Mouse (Mus musculus) kidney, postnatal 0 days (tissue): ENCODE data around the gene Sf3a1. TPM values are rescaled to one million over a fixed set of nuclear protein-coding genes. Genes with fewer than 3 reads are reported as not detected.
A peak's percentile ranks its signal among the peaks of the same experiment; 100 is the strongest.

Experiments
- ATAC-seq: fragments of 200-750 bp; cut with Nextera tagmentation; replicated peaks from 2 replicates; pipeline ENCODE4 v1.8.0; 2017; ENCODE audit warnings: low read depth, moderate number of reproducible peaks, moderate TSS enrichment, moderate library complexity; ENCODE audit not compliant: low FRiP score
- DNase-seq: peaks from one replicate; pipeline ENCODE4 v3.0.0-alpha.2; 2016; ENCODE audit warnings: low spot score
- H3K27ac ChIP-seq: fragments of 300-500 bp; sonication (generic); 2 replicates; pipeline ENCODE4 v1.5.1; 2014; ENCODE audit warnings: mild to moderate bottlenecking
- H3K27me3 ChIP-seq: fragments of 300-500 bp; sonication (generic); 2 replicates; pipeline ENCODE4 v1.6.1; 2014; ENCODE audit warnings: low read length, mixed read lengths; ENCODE audit not compliant: insufficient read depth
- H3K36me3 ChIP-seq: fragments of 300-500 bp; sonication (generic); 2 replicates; pipeline ENCODE4 v1.6.1; 2014; ENCODE audit warnings: low read length, mixed read lengths; ENCODE audit not compliant: insufficient read depth
- H3K4me1 ChIP-seq: fragments of 300-500 bp; sonication (generic); replicated peaks from 2 replicates; pipeline ENCODE4 v1.6.1; 2014; ENCODE audit warnings: antibody characterized with exemption, low read length, mixed read lengths; ENCODE audit not compliant: insufficient read depth
- H3K4me2 ChIP-seq: fragments of 300-500 bp; sonication (generic); 2 replicates; pipeline ENCODE4 v1.6.1; 2014; ENCODE audit warnings: mild to moderate bottlenecking, low read length, moderate library complexity, mixed read lengths
- H3K4me3 ChIP-seq: fragments of 300-500 bp; sonication (generic); replicated peaks from 2 replicates; pipeline ENCODE4 v1.5.1; 2014; ENCODE audit warnings: low read depth, low read length
- H3K9ac ChIP-seq: fragments of 300-500 bp; sonication (generic); 2 replicates; pipeline ENCODE4 v1.6.1; 2014; ENCODE audit warnings: low read depth, low read length
- H3K9me3 ChIP-seq: fragments of 300-500 bp; sonication (generic); replicated peaks from 2 replicates; pipeline ENCODE4 v1.6.1; 2016; ENCODE audit warnings: low read length, inconsistent platforms, mixed read lengths
- CTCF ChIP-seq: IDR thresholded peaks from 2 replicates; pipeline ENCODE4 v1.5.1; 2016; ENCODE audit warnings: antibody characterized with exemption, low read depth, mild to moderate bottlenecking, moderate library complexity
- WGBS: fragments of 180-500 bp; shearing (Covaris S2); extraction: QIAGEN DNeasy Blood & Tissue Kit; methylation state at CpG from one replicate; pipeline ENCODE4 v1.1.7; 2014; 5-methylcytosine and 5-hydroxymethylcytosine counted together
- polyA plus RNA-seq: library from polyadenylated mRNA; unstranded; fragments of >200 nt; fragmentation: Nextera tagmentation; extraction: Ambion mirVana; gene quantifications from 2 replicates; pipeline ENCODE4 v1.2.1, GENCODE M21; 2015

Sf3a1 gene
- polyA plus RNA-seq, 1 experiment from 2014 or later = 31.2 TPM

DNA sequence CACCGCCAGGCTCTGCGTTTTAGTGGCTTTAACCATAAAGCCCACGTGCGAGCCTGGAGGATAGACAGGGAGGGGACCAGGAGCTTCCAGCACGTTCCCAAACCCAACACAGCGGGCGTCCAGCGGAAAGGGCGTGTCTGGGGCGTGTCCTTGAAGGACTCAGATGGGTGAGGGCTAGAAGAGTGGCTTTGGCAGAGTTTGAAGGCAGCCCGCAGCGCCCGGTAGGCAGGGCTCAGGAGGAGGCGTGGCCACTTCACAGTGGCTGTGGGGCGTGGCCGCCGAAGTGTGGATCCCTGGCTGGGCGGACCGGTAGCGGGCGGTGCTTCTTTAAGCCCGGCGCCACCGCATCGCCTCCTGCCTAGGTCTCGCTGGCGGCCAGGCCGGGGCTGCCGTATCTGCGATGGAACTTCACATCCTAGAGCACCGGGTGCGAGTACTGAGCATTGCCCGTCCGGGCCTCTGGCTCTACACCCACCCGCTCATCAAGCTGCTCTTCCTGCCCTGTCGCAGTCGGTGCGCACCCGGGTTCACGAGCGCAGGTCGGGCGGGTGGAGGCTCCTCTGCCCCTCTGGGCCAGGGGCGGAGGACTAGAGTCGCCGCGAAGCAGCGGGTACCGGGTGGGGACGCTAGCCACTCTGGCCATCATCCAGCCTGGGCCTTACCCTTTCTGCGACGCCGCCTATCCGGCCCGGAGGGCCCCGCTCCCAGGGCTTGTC, 57.9 kb downstream of the Sf3a1 start, which contains the start of gene Castor1:
TSS of gene Castor1 (plus strand) at position 312 of the 716 bp plus-strand sequence.
- no peaks in the 10 kb centered on the region for H3K9me3 ChIP-seq
- H3K4me1 ChIP-seq = no peaks in the 10 kb centered on the region; the same call in 1 of the 2 replicates
- peak within 1 kb of the TSS; percentile 74 for H3K4me2 ChIP-seq
- DNase-seq (peak; percentile 94), ATAC-seq (peak; percentile 87)
- 1% methylated on average over 56 of the region's 56 CpGs for WGBS
- peak within 1 kb of the TSS; percentile 37 for H3K4me3 ChIP-seq
- H3K27ac ChIP-seq = peak within 1 kb of the TSS; percentile 70
- no peak for TF ChIP-seq CTCF
- peaks cover 21% of the 10 kb centered on the region for H3K36me3 ChIP-seq
- H3K27me3 ChIP-seq = no peaks in the 10 kb centered on the region
- H3K9ac ChIP-seq = peak within 1 kb of the TSS; percentile 46

- Histone ChIP-seq H3K9ac (peak overlapping the region; percentile 46), H3K4me2 (peak overlapping the region; percentile 74), H3K4me1 (no peaks in the 10 kb centered on the region; the same call in 1 of the 2 replicates), H3K27ac (no peak overlapping the region), H3K4me3 (peak overlapping the region; percentile 37), H3K27me3 (no peaks in the 10 kb centered on the region), H3K9me3 (no peaks in the 10 kb centered on the region), H3K36me3 (peaks cover 15% of the 10 kb centered on the region)
- 11% methylated on average over 6 of the region's 6 CpGs for WGBS
- no peak for DNase-seq
- TF ChIP-seq CTCF = no peak
- no peak for ATAC-seq
Observed at GRCm38 (mm10) chr11:4218637-4219036, 58.5 kb downstream of the Sf3a1 start.

DNA sequence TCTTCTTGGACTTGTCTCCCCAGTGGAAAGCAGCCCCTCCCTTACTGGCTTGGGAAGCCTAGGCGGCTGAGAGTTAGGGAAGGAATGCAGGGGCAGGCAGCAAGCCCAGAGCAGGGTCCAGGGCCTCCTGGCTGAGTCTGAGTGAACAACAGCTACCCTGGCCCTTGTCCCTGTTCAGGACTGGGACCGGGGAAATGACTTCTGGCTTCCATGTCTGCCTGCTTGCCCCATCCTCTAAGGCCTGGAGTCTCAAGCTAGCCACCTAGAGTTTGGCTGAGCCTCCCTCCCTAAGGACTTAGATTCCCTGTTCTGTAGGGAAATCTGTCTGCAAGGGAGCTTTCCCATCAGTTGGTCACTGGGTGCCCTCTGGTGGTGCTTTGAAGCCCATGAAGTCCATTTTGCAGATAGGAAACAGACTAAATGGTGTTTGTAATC, 59.2 kb downstream of the Sf3a1 start:
- Histone ChIP-seq H3K9me3 (no peaks in the 10 kb centered on the region), H3K27ac (no peak overlapping the region), H3K36me3 (peaks cover 8% of the 10 kb centered on the region; the same call in 1 of the 2 replicates), H3K4me2 (peak overlapping the region; percentile 74; the same call in 1 of the 2 replicates), H3K4me1 (no peaks in the 10 kb centered on the region; the same call in 1 of the 2 replicates), H3K4me3 (no peak overlapping the region), H3K9ac (no peak overlapping the region), H3K27me3 (no peaks in the 10 kb centered on the region)
- ATAC-seq (no peak), DNase-seq (peak; percentile 87)
- peak; percentile 88 for TF ChIP-seq CTCF
- WGBS = 7% methylated on average over 2 of the region's 2 CpGs

DNA sequence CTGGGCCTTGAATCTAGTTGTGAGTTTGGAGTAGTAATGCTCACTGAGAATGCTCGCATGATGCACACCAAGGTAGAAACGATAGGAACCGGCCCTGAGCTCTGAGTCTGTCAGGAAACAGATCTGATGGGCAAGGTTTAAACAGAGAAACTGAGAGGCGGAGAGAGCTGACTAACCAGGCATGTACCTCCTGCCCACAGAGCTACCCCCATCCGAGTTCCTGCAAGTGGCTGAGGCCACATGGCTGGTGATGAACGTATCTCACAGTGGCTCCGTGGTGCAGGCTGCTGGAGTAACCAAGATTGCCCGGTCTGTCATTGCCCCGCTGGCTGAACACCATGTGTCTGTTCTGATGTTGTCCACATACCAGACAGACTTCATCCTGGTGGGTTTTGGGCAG, 59.8 kb downstream of the Sf3a1 start:
- H3K4me3 ChIP-seq = no peak overlapping the region
- no peaks in the 10 kb centered on the region for H3K9me3 ChIP-seq
- no peaks in the 10 kb centered on the region; the same call in 1 of the 2 replicates for H3K4me1 ChIP-seq
- H3K4me2 ChIP-seq = no peak overlapping the region
- H3K27ac ChIP-seq = no peak overlapping the region
- peaks cover 4% of the 10 kb centered on the region; the same call in 1 of the 2 replicates for H3K36me3 ChIP-seq
- ATAC-seq (no peak), DNase-seq (no peak)
- no peaks in the 10 kb centered on the region for H3K27me3 ChIP-seq
- 62% methylated on average over 9 of the region's 9 CpGs for WGBS
- no peak for TF ChIP-seq CTCF
- H3K9ac ChIP-seq = no peak overlapping the region

- Histone ChIP-seq H3K9me3 (no peaks in the 10 kb centered on the region), H3K9ac (no peak overlapping the region), H3K4me2 (no peak overlapping the region), H3K4me1 (no peaks in the 10 kb centered on the region; the same call in 1 of the 2 replicates), H3K27ac (no peak overlapping the region), H3K27me3 (no peaks in the 10 kb centered on the region), H3K4me3 (no peak overlapping the region), H3K36me3 (no peaks in the 10 kb centered on the region)
- peak; percentile 89 for TF ChIP-seq CTCF
- DNase-seq = peak; percentile 66
- WGBS = 54% methylated on average over 28 of the region's 28 CpGs
- ATAC-seq = no peak
Observed at GRCm38 (mm10) chr11:4220443-4221400, 60.6 kb downstream of the Sf3a1 start.
